Mouse (Mus musculus): ENCODE data around the gene Stub1.

Stub1 gene

GRCm38 (mm10) chr17:25786280-25786679, 46.9 kb downstream of the Stub1 start, which contains the start of gene Ccdc78:
TSS of gene Ccdc78 (plus strand) at chr17:25786580.
- DNase-seq, result no peak

DNA sequence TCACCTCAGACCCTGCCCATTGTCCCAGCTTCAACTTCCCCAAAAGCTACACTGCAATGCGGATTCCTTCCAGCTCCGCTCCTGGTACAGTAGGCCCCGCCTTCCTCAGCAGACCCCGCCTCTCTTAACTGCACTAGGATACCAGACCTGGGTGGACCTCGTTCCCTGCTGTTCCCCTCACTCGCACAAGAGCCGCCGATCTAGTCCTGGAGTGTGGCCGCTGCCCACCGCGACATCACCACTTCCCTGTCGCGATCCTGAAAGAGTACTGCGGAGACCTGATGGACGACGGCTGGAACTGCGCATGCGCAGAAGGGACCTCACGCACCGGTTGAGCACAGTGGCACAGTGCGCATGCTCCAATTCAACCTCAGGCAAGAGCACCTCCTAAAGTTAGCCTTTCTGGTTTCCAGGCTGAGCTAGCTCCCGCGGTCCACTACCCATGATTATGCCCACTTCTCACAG, 47.9 kb downstream of the Stub1 start, which contains the start of gene Haghl:
TSS of gene Haghl (minus strand) at position 393 of the 465 bp plus-strand sequence.
- DNase-seq, result peak; percentile 97

DNA sequence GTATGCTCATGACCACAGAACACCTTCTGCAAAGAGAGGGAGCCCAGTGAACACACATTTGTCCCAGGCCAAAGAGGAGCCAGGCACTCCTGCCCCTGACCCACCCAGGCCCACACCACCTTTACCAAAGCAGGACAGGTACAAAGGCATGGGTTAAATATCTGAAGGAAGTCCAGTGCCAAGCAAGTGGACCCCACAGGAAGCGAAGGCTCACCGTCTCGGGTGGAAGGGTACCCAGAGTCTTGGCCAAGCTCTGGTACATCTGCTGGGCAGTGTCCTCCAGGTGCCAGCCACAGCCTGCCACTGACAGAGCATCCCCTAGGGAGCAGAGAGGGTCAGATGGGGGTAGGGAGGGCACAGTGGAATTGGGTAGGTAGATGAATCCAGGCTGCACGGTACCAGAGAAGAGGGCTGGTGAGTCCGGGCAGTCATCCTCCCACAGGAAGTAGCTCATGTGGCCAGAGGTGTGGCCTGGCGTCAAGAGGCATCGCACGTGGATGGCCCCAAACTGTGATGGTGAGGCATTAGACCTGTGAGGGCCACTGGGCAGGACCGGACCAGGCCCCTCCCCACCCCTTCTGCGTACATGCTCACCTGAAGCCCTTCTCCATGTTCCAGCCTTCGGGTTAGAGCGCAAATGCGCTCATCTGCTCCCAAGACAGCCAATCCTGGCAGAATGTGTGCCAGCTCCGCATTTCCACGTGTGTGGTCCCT, 49.2 kb downstream of the Stub1 start:
- peak; percentile 54 for DNase-seq

DNA sequence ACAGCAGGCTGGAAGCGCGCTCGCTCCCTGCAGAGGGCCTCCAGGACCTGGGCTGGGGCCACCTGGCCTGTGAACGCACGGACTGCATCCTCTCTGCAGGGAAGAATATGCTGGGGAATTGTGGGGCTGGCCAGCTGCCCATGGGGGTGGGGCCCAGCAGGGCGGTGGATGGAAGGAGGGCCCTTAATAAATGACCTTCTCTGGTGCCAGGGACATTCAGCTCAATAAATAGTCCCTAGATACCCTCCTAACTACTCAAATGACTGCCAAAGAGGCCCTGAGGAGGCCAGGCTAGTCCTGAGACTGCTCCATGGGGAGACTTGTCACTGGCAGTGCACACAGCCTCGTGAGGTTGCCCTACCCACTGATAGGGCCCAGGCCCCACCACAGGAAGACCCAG, 50.1 kb downstream of the Stub1 start:
- peak; percentile 73 for DNase-seq

DNA sequence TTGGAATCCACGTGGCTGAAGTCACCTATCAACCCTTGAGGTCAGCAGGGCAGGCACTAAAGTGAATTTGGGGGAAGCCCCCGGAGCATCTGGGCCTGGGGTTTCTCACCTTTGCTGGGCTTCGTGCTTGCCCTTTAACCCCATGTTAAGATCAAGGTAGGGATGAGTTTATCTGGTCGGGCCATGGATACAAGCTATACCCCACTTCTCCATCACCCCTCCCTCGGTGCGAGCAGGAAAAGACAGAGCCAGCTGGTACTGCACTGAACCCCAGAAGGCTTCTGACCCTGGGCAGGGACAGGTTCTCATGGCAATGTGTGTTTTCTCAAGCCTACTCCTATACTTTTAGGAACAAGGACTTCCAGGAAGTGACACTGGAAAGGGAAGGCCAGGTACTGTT, 51.9 kb downstream of the Stub1 start:
- no peak for DNase-seq

Data from cerebellum, adult 9-11 months (tissue).